Mouse (Mus musculus): ENCODE measurements around the gene Flywch2. TPM values are rescaled to one million over a fixed set of nuclear protein-coding genes. Genes with fewer than 3 reads are reported as not detected.

Gene Flywch2
- polyA plus RNA-seq, 1 experiment from 2014 or later = 66.5 TPM

DNA sequence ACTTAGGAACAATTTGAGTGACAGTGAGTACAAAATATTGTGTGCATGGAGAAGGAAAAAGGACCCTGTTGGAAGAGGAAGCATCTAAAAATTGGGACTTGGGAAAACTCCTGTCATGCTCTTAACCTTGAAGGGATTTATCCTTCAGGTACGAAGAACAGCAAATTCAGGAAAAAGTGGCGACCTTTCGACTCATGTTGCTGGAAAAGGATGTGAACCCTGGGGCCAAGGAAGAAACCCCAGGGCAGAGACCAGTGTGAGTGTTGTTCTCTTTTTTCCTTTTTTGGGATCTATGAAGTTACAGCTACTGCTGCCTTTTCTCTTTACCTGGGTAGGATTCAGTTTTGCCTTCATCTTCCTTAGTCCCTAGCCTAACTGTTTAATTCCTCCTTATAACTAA lies 22.0 kb upstream of the Flywch2 start:
- Histone ChIP-seq H3K4me1 (replicated peaks) (peaks cover 36% of the 10 kb centered on the region), H3K27me3 (no peaks in the 10 kb centered on the region), H3K9me3 (no peaks in the 10 kb centered on the region), H3K4me3 (no peak overlapping the region), H3K9ac (no peak overlapping the region), H3K4me2 (no peak overlapping the region), H3K36me3 (peaks cover 57% of the 10 kb centered on the region), H3K27ac (replicated peaks) (no peak overlapping the region)
- no peak for ATAC-seq (ENCODE audit: low read depth)
- WGBS = 92% methylated on average over 3 of the region's 3 CpGs

- H3K36me3 ChIP-seq = peaks cover 47% of the 10 kb centered on the region
- WGBS = 81% methylated on average over 25 of the region's 25 CpGs
- H3K27ac ChIP-seq (replicated peaks) = no peak overlapping the region
These were observed 21.0 kb upstream of the Flywch2 start for GRCm38 (mm10) chr17:23806867-23807266.

DNA sequence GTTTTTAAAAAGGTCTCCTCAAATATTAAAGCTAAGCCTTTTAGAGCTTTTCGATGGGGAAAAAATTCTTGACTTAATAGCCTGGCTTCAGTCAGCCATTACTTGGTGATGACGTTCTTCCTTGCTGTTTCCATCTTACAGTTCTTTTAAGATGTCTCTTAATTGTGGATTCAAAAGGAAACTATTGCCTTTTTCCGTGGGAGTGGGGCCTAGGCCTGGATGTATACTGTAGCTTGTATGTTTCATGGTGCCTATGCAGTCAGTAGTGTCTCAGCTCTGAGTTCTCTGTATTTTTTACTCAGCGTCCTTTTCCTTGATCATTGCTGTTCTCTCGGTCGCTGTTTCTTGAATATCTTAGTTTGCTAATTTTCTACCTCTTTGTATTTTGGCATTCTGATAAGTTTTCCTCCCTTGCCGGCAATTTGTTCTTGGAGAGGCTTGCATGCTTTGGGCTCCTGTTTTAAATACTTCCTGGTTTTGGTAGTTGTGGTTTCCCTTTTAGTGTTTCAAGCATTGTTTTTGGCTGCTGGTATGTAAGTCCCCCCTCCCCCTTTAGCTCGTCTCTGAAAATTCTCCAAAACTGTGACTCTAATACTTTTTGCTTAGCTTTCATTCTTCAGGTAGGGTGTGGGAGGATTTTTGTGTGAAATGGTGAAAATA lies 18.7 kb upstream of the Flywch2 start:
- H3K27ac ChIP-seq (replicated peaks) = 0 out of 2 replicates have a peak overlapping the region, but pooled peaks have one; percentile 99
- no peak for ATAC-seq (ENCODE audit: low read depth)
- WGBS = 7% methylated on average over 8 of the region's 8 CpGs
- no peaks in the 10 kb centered on the region for H3K9me3 ChIP-seq
- H3K4me1 ChIP-seq (replicated peaks) = peaks cover 40% of the 10 kb centered on the region
- H3K4me3 ChIP-seq = peak overlapping the region; percentile 81
- peak overlapping the region; percentile 89 for H3K4me2 ChIP-seq
- H3K36me3 ChIP-seq = peaks cover 24% of the 10 kb centered on the region
- H3K9ac ChIP-seq = peak overlapping the region; percentile 98
- H3K27me3 ChIP-seq = no peaks in the 10 kb centered on the region

More at GRCm38 (mm10) chr17:23806867-23807266, 21.0 kb upstream of the Flywch2 start:
- Histone ChIP-seq H3K9me3 (no peaks in the 10 kb centered on the region), H3K4me3 (peak overlapping the region; percentile 4; the same call in 1 of the 2 replicates), H3K9ac (peak overlapping the region; percentile 46; the same call in 1 of the 2 replicates), H3K27me3 (no peaks in the 10 kb centered on the region), H3K4me2 (peak overlapping the region; percentile 89; the same call in 1 of the 2 replicates), H3K4me1 (replicated peaks) (peaks cover 40% of the 10 kb centered on the region)
- ATAC-seq (ENCODE audit: low read depth) = no peak

DNA sequence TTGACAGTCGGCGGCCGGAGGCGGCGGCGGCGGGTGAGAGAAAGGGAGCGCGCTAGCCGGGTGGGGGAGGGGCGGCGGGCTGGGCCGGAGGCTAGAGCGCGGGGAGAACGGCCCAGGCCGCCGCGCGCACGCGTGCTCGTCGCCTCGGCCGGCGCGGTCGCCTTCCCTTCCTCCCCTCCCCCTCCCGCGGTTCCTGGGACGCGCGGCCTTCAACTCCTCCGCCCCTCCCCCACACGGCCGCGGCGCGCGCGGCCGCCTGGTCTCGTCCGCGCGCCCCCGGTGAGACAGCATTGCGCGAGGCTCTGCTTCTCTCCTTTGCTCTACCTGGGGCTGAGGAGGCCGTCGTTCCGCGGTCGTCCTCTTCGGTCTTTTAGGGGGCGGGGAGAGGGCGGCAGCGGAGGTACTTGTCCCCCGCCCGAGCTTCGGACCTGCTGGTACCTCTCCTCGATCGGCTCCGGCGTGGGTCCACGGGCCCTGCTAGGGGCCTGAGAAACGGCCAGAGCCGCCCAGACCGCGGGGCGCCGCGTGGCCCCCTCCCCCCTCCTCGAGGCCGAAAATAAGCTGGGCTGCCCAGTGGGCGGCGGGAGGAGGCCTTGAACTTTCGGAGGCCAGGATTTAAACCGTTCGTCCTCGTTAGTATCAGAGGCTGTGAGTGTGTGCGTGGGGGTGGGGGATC lies 17.6 kb upstream of the Flywch2 start:
- H3K36me3 ChIP-seq = peaks cover 20% of the 10 kb centered on the region
- 1% methylated on average over 54 of the region's 83 CpGs for WGBS

DNA sequence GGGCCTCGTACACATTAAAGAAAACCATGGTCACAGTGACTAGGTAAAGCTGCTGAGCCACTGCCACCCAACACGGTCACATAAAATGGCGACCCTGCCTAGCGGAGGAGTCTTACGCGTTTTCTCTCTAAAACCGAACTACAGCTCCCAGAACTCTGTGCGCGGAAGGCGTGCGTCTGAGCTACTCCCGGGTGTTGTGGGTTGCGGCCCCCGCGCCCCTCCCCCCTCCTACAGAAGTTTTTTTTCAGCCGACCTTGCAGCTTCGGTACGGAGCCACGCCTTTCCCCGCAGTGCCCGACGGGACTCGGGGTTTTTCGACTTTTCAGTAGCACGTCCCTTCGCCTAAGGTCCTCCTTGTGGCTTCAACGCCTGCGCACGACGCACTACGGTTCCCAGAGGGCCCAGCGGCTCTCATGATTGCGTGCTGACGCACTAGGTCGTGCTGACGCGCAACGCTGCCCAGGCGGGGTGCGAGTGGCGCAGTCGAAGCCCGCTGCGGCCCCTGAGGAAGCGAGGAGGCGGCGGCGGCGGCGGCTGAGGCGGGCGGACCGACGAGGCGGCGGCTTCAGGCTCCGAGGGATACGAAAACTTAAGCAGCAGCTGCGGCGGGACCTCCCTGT lies 17.0 kb upstream of the Flywch2 start:
- Histone ChIP-seq H3K9ac (peak overlapping the region; percentile 98), H3K4me3 (peak overlapping the region; percentile 81), H3K27me3 (no peaks in the 10 kb centered on the region), H3K27ac (replicated peaks) (peak overlapping the region; percentile 99), H3K9me3 (no peaks in the 10 kb centered on the region), H3K4me2 (peak overlapping the region; percentile 89), H3K36me3 (peaks cover 15% of the 10 kb centered on the region), H3K4me1 (replicated peaks) (peaks cover 40% of the 10 kb centered on the region)
- under 1% methylated on average over 60 of the region's 60 CpGs for WGBS
- peak; percentile 99 for ATAC-seq (ENCODE audit: low read depth)

More for the DNA sequence above, 17.6 kb upstream of the Flywch2 start:
- H3K4me3 ChIP-seq = peak overlapping the region; percentile 81
- no peaks in the 10 kb centered on the region for H3K9me3 ChIP-seq
- no peaks in the 10 kb centered on the region for H3K27me3 ChIP-seq
- peak overlapping the region; percentile 89 for H3K4me2 ChIP-seq
- peak overlapping the region; percentile 99 for H3K27ac ChIP-seq (replicated peaks)
- H3K9ac ChIP-seq = peak overlapping the region; percentile 98
- peaks cover 40% of the 10 kb centered on the region for H3K4me1 ChIP-seq (replicated peaks)
- peak; percentile 67 for ATAC-seq (ENCODE audit: low read depth)

GRCm38 (mm10) chr17:23801627-23802026 lies 15.7 kb upstream of the Flywch2 start:
- Histone ChIP-seq H3K36me3 (peaks cover 16% of the 10 kb centered on the region; the same call in 1 of the 2 replicates), H3K4me2 (no peak overlapping the region), H3K9ac (no peak overlapping the region), H3K4me3 (no peak overlapping the region), H3K4me1 (replicated peaks) (peaks cover 32% of the 10 kb centered on the region), H3K27me3 (no peaks in the 10 kb centered on the region), H3K9me3 (no peaks in the 10 kb centered on the region), H3K27ac (replicated peaks) (no peak overlapping the region)
- WGBS = 90% methylated on average over 10 of the region's 10 CpGs
- no peak for ATAC-seq (ENCODE audit: low read depth)

GRCm38 (mm10) chr17:23797316-23797715 lies 11.4 kb upstream of the Flywch2 start:
- Histone ChIP-seq H3K9me3 (no peaks in the 10 kb centered on the region), H3K36me3 (peaks cover 25% of the 10 kb centered on the region; the same call in 1 of the 2 replicates), H3K9ac (no peak overlapping the region), H3K4me2 (no peak overlapping the region), H3K4me1 (replicated peaks) (peaks cover 7% of the 10 kb centered on the region), H3K27me3 (no peaks in the 10 kb centered on the region), H3K4me3 (no peak overlapping the region), H3K27ac (replicated peaks) (no peak overlapping the region)
- ATAC-seq (ENCODE audit: low read depth) = no peak
- 88% methylated on average over 7 of the region's 7 CpGs for WGBS

DNA sequence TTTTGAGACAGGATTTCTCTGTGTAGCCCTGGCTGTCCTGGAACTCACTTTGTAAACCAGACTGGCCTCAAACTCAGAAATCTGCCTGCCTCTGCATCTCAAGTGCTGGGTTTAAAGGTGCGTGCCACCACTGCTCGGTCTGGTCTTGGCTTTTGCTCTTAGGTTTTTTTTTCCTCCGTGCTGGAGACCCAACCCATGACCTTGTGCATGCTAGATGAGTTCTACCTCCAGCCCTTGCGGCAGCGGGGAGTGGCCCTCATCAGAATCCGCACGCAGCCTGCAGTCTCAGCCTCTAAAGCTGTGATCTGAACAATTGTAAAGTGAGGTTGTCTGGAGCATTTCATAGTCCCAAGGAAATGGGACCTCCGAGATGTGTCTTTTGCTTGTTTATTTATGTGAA lies 9.4 kb upstream of the Flywch2 start:
- H3K9me3 ChIP-seq = no peaks in the 10 kb centered on the region
- 95% methylated on average over 8 of the region's 8 CpGs for WGBS
- H3K27me3 ChIP-seq = no peaks in the 10 kb centered on the region
- H3K4me2 ChIP-seq = no peak overlapping the region
- peaks cover 24% of the 10 kb centered on the region for H3K4me1 ChIP-seq (replicated peaks)
- no peak overlapping the region for H3K4me3 ChIP-seq
- H3K9ac ChIP-seq = no peak overlapping the region
- no peak for ATAC-seq (ENCODE audit: low read depth)
- peaks cover 25% of the 10 kb centered on the region; the same call in 1 of the 2 replicates for H3K36me3 ChIP-seq
- H3K27ac ChIP-seq (replicated peaks) = no peak overlapping the region

DNA sequence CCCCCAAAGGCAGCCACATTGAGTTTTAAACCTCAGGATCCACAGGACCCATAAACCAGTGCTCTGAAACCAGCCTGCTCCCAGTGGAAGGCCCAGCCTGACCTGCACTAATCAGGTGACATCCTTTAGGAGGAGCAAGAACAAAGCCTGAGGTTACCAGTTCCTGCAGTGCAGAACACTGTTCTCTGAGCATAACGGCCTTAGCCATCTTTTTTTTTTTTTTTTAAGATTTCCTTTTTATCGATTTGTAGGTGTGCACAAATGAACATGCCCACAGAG lies 5.1 kb upstream of the Flywch2 start:
- Histone ChIP-seq H3K27ac (replicated peaks) (peak overlapping the region; percentile 97), H3K4me3 (peak overlapping the region; percentile 47), H3K4me2 (peak overlapping the region; percentile 76), H3K9ac (peak overlapping the region; percentile 89), H3K4me1 (replicated peaks) (peaks cover 40% of the 10 kb centered on the region), H3K9me3 (no peaks in the 10 kb centered on the region), H3K36me3 (0 out of 2 replicates have a peak, but pooled peaks cover 10% of the 10 kb centered on the region), H3K27me3 (no peaks in the 10 kb centered on the region)
- ATAC-seq (ENCODE audit: low read depth) = peak; percentile 15; the same call in 1 of the 2 replicates
- WGBS = 45% methylated on average over 2 of the region's 2 CpGs

DNA sequence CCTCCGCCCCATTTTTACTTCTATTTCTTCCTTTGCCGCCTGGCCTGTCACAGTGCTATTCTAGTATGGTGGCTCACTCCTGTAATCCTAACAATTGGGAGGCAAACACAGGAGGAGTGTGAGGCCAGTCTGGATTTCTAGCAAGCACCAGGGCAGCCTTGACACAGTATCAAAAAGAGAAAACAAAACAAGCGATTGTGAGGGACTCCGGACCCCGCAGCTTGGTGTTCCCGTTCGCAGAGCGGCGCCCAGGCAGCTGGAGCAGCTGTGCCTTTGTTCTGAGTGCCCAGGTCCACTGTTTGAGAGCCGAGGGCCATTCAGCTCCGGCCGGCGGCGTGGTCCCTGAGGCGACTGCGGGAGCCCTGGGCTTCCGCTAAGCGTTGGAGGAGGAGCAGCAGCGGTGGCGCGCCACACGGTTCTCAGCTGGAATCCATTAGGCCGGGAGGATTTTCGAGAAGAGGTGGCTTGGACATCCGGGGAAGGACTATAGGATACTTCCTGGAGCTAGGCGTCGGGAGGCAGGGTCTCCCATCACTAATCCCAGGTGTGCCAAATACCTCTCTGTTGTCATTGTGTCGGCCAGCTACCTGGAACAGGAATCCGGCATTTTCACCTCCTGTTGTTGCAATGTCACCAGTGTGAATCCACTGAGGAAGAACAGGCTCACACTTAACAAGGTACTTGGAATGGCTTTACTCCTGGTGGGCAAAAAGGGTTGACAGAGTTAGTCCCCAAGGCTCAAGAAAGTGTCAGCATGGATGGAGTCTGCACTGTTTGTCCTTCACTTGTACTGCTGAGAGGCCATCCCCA lies 4.6 kb upstream of the Flywch2 start, which contains the start of gene Srrm2:
Gene Srrm2 (plus strand): TSS at position 264 of the 810 bp plus-strand sequence.
- H3K4me3 ChIP-seq = peak within 1 kb of the TSS; percentile 47
- 0 out of 2 replicates have a peak, but pooled peaks cover 10% of the 10 kb centered on the region for H3K36me3 ChIP-seq
- no peaks in the 10 kb centered on the region for H3K9me3 ChIP-seq
- peak within 1 kb of the TSS; percentile 89 for H3K9ac ChIP-seq
- peaks cover 42% of the 10 kb centered on the region for H3K4me1 ChIP-seq (replicated peaks)
- no peaks in the 10 kb centered on the region for H3K27me3 ChIP-seq
- peak within 1 kb of the TSS; percentile 97 for H3K27ac ChIP-seq (replicated peaks)
- peak within 1 kb of the TSS; percentile 76 for H3K4me2 ChIP-seq
- peak; percentile 30 for ATAC-seq (ENCODE audit: low read depth)
- WGBS = 3% methylated on average over 29 of the region's 29 CpGs

DNA sequence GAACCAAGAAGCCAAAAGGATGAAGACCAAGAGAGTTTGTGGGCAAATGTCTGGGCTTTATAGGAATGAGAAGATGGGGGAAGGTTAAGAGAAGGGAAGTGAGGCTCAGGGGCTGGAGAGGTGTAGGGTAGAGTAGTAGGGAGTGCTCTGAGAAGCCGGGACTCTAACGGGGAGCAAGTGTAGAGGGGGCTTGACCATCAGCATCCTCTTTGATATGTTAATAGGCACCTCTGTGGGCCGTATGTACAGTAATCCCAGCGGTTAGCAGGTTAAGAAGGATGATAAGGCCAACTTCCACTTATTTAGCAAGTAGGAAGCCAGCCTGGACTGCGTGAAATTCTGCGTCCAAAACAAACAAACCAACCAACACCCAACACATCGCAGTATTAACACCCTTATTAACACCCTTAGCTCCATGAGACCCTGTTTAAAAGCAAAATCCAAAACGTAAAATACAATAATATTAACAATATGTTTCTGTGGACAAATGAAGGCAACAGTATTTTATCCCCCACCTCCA lies 3.9 kb upstream of the Flywch2 start:
- H3K9me3 ChIP-seq = no peaks in the 10 kb centered on the region
- peak overlapping the region; percentile 47 for H3K4me3 ChIP-seq
- H3K36me3 ChIP-seq = 0 out of 2 replicates have a peak, but pooled peaks cover 10% of the 10 kb centered on the region
- H3K9ac ChIP-seq = peak overlapping the region; percentile 89
- no peaks in the 10 kb centered on the region for H3K27me3 ChIP-seq
- H3K4me1 ChIP-seq (replicated peaks) = peaks cover 49% of the 10 kb centered on the region
- ATAC-seq (ENCODE audit: low read depth) = no peak
- peak overlapping the region; percentile 97 for H3K27ac ChIP-seq (replicated peaks)
- 12% methylated on average over 8 of the region's 8 CpGs for WGBS
- H3K4me2 ChIP-seq = peak overlapping the region; percentile 76

Data from neural tube, embryonic 13.5 days (tissue).